Mouse (Mus musculus) erythroblast, embryonic 14.5 days (primary cell): ENCODE data around the gene Nt5dc2. TPM values are rescaled to one million over a fixed set of nuclear protein-coding genes. Genes with fewer than 3 reads are reported as not detected.

Experiments used
- H3K27me3 ChIP-seq: 2 replicates; pipeline ENCODE4 v1.6.1; 2012; ENCODE audit warnings: inconsistent platforms; ENCODE audit not compliant: control insufficient read depth
- H3K36me3 ChIP-seq: 2 replicates; pipeline ENCODE4 v1.6.1; 2012; ENCODE audit warnings: mild to moderate bottlenecking, inconsistent platforms; ENCODE audit not compliant: control insufficient read depth
- H3K4me1 ChIP-seq: 2 replicates; pipeline ENCODE4 v1.6.1; 2012; ENCODE audit warnings: inconsistent platforms; ENCODE audit not compliant: control insufficient read depth
- H3K4me3 ChIP-seq: replicated peaks from 2 replicates; pipeline ENCODE3; 2012; ENCODE audit warnings: moderate library complexity, mild to moderate bottlenecking, inconsistent platforms
- H3K9me3 ChIP-seq: 2 replicates; pipeline ENCODE4 v1.6.1; 2012; ENCODE audit warnings: low read length, inconsistent platforms, mixed read lengths; ENCODE audit not compliant: control insufficient read depth
- GATA1 ChIP-seq: IDR thresholded peaks from 2 replicates; pipeline ENCODE4 v1.6.1; 2012; ENCODE audit warnings: low read length, inconsistent platforms, mixed read lengths
- TAL1 ChIP-seq: IDR thresholded peaks from 3 replicates; pipeline ENCODE4 v1.6.1; 2012; ENCODE audit warnings: low read length, inconsistent platforms, mixed read lengths
- polyA plus RNA-seq: library from polyadenylated mRNA; stranded (reverse); fragments of >175 nt; gene quantifications from 2 replicates; pipeline ENCODE4 v1.2.3, GENCODE M21; 2012

Nt5dc2 gene
- polyA plus RNA-seq, 1 experiment, result 16.8 TPM

- peaks cover 98% of the 10 kb centered on the region for H3K36me3 ChIP-seq
- H3K9me3 ChIP-seq, result no peaks in the 10 kb centered on the region
- TF ChIP-seq TAL1, result no peak
- no peak for TF ChIP-seq GATA1
- H3K4me3 ChIP-seq, result no peak overlapping the region
- H3K27me3 ChIP-seq, result no peaks in the 10 kb centered on the region
- H3K4me1 ChIP-seq, result peaks cover 25% of the 10 kb centered on the region
These were observed 15.3 kb upstream of the Nt5dc2 start for GRCm38 (mm10) chr14:31115522-31115921.

DNA sequence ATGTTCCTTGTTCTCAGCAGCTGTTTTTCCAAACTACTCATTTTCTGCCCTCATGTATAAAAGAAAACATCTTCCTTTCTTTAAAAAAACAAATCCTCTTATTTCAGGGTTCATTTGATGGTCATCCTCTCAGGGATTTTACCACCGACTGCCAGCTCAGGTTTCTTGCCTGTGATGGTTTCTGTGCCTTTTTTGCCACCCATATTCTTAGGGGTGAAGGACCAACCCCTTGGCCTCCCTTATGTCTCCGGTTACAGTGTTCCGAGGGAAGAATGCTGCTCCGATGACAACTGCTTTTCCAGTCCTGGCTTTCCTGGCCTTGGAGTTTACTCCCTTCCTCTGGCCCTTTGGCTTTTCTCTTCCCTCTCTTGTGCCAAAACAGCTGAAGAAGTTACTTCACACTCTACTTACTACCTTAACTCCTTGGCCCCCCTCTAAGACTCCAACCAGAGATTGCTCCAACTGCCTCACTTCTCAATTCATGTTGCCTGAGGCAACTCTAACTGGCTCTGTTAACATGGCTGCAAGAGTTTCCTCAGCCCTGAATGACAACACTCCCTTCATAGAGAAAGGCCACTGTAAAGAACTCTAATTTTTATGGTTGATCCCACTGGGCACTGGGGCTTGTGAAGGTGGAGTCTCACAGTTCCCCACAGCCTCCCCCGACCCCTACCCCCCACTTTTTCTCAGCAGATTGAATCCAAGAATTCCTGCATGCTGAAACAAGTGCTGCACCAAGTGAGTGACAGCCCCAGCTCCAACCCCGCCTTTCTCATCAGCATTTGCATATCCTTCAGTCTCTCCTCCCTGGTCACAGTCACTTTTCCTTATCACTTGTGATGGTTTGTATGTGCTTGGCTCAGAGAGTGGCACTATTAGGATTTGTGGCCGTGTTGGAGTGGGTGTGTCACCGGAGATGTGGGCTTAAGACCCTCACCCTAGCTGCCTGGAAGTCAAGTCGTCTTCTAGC, 5.5 kb upstream of the Nt5dc2 start:
- Histone ChIP-seq H3K4me1 (peaks cover 56% of the 10 kb centered on the region), H3K27me3 (no peaks in the 10 kb centered on the region), H3K9me3 (no peaks in the 10 kb centered on the region), H3K4me3 (peak overlapping the region; percentile 27), H3K36me3 (peaks cover 63% of the 10 kb centered on the region)
- TF ChIP-seq TAL1, result no peak
- TF ChIP-seq GATA1, result no peak

DNA sequence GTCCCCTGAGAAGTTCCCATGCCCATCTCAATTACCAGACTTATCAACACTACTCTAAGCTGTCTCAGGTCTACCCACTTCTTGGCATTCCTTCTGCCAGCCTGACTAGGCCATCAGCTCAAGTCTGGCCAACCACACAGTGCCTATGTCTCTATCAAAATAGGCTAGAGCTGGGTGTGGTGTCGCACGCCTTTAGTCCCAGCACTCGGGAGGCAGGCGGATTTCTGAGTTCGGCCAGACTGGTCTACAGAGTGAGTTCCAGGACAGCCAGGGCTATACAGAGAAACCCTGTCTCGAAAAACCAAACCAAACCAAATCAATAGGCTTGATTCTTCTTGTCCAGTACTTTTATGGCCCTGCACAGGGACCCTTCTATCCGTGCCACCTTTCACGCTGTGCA, 4.0 kb upstream of the Nt5dc2 start:
- Histone ChIP-seq H3K4me1 (peaks cover 70% of the 10 kb centered on the region), H3K36me3 (peaks cover 49% of the 10 kb centered on the region), H3K9me3 (no peaks in the 10 kb centered on the region), H3K27me3 (no peaks in the 10 kb centered on the region), H3K4me3 (peak overlapping the region; percentile 52)
- no peak for TF ChIP-seq TAL1

DNA sequence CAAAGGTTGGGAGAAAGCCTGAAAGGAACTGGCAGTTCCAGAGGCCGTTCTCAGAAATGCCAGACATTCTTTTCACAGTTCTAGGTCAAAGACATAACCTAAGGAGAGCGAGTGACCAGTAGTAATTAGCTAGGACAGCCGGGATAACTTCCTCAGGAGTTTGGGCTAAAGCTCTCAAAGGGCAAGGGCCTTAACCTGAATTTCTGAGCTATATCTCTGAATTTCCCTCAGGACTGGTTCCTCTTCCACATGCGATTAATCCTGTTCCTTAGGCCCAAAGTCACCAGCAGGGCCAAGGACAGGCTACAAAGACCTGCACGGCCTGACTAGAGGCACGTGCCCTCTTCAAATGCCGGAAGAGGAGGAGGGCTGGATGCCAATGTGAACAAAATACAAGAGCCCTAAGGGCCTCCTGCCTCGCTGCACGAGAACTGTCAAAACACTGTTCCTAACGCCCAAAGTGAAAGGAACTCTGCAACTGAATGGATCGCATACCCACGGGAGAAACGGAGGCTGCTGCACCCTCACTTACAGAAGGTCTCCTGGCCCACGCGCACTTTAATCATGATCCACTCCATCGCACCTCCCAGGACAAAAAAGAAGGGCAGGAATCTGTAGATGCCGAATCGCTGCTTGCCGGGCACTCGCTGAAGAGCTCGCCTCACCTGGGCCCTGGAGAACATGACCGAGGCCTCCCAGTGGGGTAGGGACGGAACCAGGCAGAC, 2.6 kb upstream of the Nt5dc2 start:
- Histone ChIP-seq H3K9me3 (no peaks in the 10 kb centered on the region), H3K4me3 (peak overlapping the region; percentile 86), H3K4me1 (peaks cover 85% of the 10 kb centered on the region), H3K36me3 (peaks cover 38% of the 10 kb centered on the region), H3K27me3 (no peaks in the 10 kb centered on the region)
- TF ChIP-seq TAL1, result no peak
- no peak for TF ChIP-seq GATA1

DNA sequence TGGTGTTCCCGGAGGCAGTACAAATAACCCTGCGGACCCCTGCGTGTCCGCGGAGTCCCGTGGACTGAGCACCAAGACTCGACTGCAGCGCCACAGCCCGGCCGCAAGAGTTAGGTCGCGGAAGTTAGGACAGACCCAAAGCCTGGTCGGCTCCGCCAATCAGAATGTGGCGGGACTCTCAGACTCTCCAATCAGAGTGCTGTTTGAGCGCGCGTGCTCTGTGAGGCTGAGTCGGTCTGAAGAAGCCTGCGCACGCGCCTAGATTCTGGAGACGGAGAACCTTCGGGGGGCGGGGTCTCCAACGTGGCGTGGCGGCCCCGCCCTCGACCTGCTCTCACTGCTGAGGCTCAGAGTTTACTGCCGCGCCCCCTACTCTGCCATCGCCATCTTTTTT, 2.0 kb upstream of the Nt5dc2 start, which contains the start of gene Smim4:
TSS of gene Smim4 (minus strand) at position 131 of the 394 bp plus-strand sequence.
- Histone ChIP-seq H3K4me3 (peak within 1 kb of the TSS; percentile 86), H3K9me3 (no peaks in the 10 kb centered on the region), H3K27me3 (no peaks in the 10 kb centered on the region), H3K36me3 (peaks cover 38% of the 10 kb centered on the region), H3K4me1 (peaks cover 90% of the 10 kb centered on the region)
- TF ChIP-seq GATA1 (no peak), TAL1 (no peak)

DNA sequence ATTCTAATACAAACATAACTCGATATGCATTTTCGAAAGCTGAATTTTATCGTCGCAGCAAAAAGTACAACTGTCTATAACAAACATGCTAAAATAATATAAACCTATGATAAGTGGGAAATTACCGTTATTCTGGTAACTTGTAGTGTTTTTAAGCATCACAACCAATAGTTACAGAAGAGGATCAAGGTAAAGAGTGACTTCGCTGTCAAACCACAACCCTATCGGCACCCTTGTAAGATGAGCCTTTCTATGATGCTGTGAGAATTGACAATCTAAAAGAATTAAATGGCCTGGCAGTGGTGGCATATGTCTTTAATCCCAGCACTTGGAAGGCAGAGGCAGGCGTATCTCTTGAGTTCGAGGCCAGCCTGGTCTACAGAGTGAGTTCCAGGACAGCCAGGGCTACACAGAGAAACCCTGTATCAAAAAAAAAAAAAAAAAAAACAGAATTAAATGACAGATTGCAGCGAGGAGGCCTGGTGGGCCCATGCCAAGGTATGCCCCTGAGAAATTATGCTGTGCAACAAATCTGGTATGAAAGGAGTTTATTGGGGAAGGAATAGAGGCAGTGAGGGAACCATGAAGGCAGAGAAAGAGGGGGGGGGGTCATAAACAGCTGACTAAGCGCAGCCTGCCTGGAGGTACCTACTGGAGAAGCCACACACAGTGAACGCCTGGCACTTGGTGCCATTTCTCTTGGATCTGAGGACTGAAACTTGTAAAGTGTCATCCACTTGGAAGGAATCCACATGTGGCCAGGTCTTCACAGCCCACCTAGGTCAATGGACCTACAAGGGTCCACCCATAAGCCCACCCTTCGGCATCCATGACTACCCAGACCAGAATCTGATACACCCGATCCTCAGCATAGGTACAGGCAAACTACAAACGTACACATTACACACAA, 1.3 kb upstream of the Nt5dc2 start:
- no peaks in the 10 kb centered on the region for H3K9me3 ChIP-seq
- peak overlapping the region; percentile 86 for H3K4me3 ChIP-seq
- H3K36me3 ChIP-seq, result peaks cover 39% of the 10 kb centered on the region
- H3K4me1 ChIP-seq, result peaks cover 86% of the 10 kb centered on the region
- no peaks in the 10 kb centered on the region for H3K27me3 ChIP-seq
- TF ChIP-seq TAL1 (no peak), GATA1 (no peak)

DNA sequence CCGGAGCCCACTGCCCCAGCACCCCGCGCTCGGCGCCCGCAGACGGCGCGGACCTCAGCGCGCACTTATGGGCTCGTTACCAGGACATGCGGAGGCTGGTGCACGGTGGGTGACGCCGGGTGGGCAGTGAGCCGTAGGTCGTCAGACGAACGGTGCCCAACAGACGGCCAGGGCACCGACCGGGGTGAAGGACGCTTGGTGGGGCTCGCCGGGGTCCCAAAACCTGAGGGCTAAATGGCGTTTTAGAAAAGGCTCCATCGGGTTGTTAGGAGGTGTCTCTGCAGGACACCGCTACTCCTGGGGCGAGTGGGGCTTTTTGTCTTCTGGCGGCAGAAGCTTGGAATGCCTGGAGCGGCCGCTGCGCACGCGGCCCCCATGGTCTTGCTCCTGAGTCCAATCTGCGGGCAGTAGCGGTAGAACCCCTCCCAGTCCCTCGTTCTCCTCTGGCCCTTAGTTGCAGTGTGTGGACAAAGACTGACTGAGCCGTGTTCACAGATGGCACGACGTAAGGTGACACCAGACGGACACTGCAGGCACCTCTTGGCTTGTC, 494 bp downstream of the Nt5dc2 start:
- peaks cover 68% of the 10 kb centered on the region for H3K4me1 ChIP-seq
- peaks cover 41% of the 10 kb centered on the region for H3K36me3 ChIP-seq
- H3K4me3 ChIP-seq, result peak overlapping the region; percentile 86
- H3K9me3 ChIP-seq, result no peaks in the 10 kb centered on the region
- TF ChIP-seq TAL1 (no peak), GATA1 (no peak)
- H3K27me3 ChIP-seq, result no peaks in the 10 kb centered on the region

DNA sequence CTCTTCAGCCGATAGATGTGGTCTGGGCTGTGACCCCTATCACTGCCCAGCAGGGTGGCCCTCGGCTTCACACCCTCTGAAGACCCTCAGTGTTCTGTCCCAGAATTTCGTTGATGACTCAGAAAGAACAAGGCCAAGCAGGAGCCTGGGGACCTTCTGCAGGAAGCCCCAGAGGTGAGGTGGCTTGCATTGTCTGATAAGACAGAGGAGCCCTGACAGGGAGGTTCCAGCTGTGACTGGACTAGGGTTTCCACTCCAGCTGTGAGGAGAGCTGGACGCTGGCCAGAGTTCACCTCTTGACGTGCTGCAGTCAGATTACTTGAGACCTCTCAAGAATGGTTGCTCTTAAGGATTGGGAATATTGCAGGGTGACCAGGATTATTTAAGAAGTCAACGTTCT, 1.2 kb downstream of the Nt5dc2 start:
- no peaks in the 10 kb centered on the region for H3K9me3 ChIP-seq
- TF ChIP-seq TAL1, result no peak
- TF ChIP-seq GATA1, result no peak
- H3K4me1 ChIP-seq, result peaks cover 61% of the 10 kb centered on the region
- peaks cover 44% of the 10 kb centered on the region for H3K36me3 ChIP-seq
- H3K27me3 ChIP-seq, result no peaks in the 10 kb centered on the region
- peak overlapping the region; percentile 86 for H3K4me3 ChIP-seq
